Mouse (Mus musculus): ENCODE results near the gene Nckap5l. TPM values are rescaled to one million over a fixed set of nuclear protein-coding genes. Genes with fewer than 3 reads are reported as not detected.

Nckap5l gene
- polyA plus RNA-seq, 1 experiment = 13.0 TPM

DNA sequence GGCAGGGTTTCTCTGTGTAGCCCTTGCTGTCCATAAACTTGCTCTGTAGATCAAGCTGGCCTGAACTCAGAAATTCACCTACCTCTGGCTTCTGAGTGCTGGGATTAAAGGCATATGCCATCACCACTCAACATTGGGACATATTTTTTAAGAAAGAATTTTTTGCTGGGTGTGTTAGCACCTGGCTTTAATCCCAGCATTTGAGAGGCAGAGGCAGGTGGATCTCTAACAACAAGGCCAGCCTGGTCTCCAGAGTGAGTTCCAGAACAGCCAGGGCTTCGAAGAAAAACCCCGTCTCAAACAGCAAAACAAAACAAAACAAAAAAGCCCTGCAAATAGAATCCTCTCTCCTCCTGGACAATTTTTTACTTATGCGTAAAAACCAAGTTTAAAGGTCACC lies 82.0 kb downstream of the Nckap5l start:
- no peak for DNase-seq
- no peak overlapping the region for H3K4me3 ChIP-seq (replicated peaks; ENCODE audit: extremely low read depth, low read depth, low read length)
- WGBS = 87% methylated on average over 3 of the region's 3 CpGs
- TF ChIP-seq CTCF (IDR thresholded peaks at IDR 0.05; ENCODE audit: insufficient read depth, low read length) (no peak), POLR2A (IDR thresholded peaks at IDR 0.05; ENCODE audit: borderline replicate concordance, extremely low read depth, low read depth, low read length) (no peak)
- H3K4me1 ChIP-seq (ENCODE audit: control insufficient read depth, insufficient read depth, low read length) = peaks cover under 1% of the 10 kb centered on the region

DNA sequence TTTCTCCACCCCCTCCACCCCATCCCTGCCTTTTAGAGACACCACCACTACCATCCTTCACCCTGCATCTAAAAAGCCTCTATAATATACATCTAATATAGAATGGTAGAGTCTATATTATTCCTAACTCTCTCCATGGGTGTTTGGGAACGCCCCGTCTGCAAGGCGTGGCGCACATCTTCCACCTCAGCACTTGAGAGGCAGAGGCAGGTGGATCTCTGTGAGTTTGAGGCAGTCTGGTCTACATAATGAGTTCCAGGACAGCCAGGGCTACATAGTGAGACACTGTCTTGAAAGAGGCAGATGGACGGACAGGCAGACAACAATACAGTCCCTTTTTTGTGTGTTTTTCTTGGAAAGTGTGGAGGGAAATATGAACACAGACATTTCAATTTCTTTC lies 82.5 kb downstream of the Nckap5l start:
- 94% methylated on average over 5 of the region's 5 CpGs for WGBS
- H3K4me1 ChIP-seq (ENCODE audit: control insufficient read depth, insufficient read depth, low read length) = peaks cover 2% of the 10 kb centered on the region
- TF ChIP-seq POLR2A (IDR thresholded peaks at IDR 0.05; ENCODE audit: borderline replicate concordance, extremely low read depth, low read depth, low read length) (no peak), CTCF (IDR thresholded peaks at IDR 0.05; ENCODE audit: insufficient read depth, low read length) (no peak)
- DNase-seq = no peak
- no peak overlapping the region for H3K4me3 ChIP-seq (replicated peaks; ENCODE audit: extremely low read depth, low read depth, low read length)

DNA sequence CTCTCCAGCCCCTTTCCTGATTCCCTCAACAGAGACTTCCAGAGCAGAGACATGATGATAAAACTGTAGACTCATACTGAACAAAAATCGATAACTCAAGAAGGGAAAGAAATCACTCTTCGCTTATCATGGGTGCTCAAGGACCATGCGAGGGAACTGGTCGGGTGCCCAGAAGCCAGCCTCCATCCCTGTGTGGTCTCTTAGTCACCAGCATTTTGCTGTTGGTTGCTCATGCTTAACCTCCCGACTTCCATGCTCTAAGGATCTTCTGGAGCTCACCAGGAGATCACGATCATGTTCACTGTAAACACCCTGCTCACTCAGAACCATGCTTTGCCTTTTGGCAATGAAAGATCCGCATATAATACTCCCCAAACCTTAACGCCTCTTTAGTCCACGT lies 84.8 kb downstream of the Nckap5l start:
- TF ChIP-seq CTCF (IDR thresholded peaks at IDR 0.05; ENCODE audit: insufficient read depth, low read length) (no peak), POLR2A (IDR thresholded peaks at IDR 0.05; ENCODE audit: borderline replicate concordance, extremely low read depth, low read depth, low read length) (no peak)
- no peak for DNase-seq
- H3K4me3 ChIP-seq (replicated peaks; ENCODE audit: extremely low read depth, low read depth, low read length) = no peak overlapping the region
- peaks cover 7% of the 10 kb centered on the region for H3K4me1 ChIP-seq (ENCODE audit: control insufficient read depth, insufficient read depth, low read length)
- WGBS = 78% methylated on average over 9 of the region's 9 CpGs

Other genes starting within 250 kb of the Nckap5l start
- gene Kcnh3, start 232.9 kb downstream of the Nckap5l start, polyA plus RNA-seq (2012; rRNA removed) = 4.8 and 5.0 TPM in 2 replicates
- gene Mcrs1, start 205.8 kb downstream of the Nckap5l start, polyA plus RNA-seq (2012; rRNA removed) = 59.2 and 65.6 TPM in 2 replicates
- 68.1 and 76.5 TPM in 2 replicates for gene Prpf40b, start 162.7 kb downstream of the Nckap5l start, polyA plus RNA-seq (2012; rRNA removed)
- gene Fam186b, start 161.9 kb downstream of the Nckap5l start, polyA plus RNA-seq (2012; rRNA removed) = 0.05 TPM in 1 of 2 replicates, not detected in the other
- 53.4 and 58.9 TPM in 2 replicates for gene Fmnl3, start 87.3 kb downstream of the Nckap5l start, polyA plus RNA-seq (2012; rRNA removed)
- 1,026 and 1,059 TPM in 2 replicates for gene Tmbim6, start 64.9 kb downstream of the Nckap5l start, polyA plus RNA-seq (2012; rRNA removed)
- 5.0 and 5.2 TPM in 2 replicates for gene Bcdin3d, start 17.0 kb upstream of the Nckap5l start, polyA plus RNA-seq (2012; rRNA removed)
- gene Faim2, start 70.4 kb upstream of the Nckap5l start, polyA plus RNA-seq (2012; rRNA removed) = 17.4 and 29.7 TPM in 2 replicates
- 1.1 and 1.3 TPM in 2 replicates for gene Aqp2, start 121.3 kb upstream of the Nckap5l start, polyA plus RNA-seq (2012; rRNA removed)
- gene Aqp5, start 133.0 kb upstream of the Nckap5l start, polyA plus RNA-seq (2012; rRNA removed) = 511 and 692 TPM in 2 replicates
- gene Aqp6, start 143.7 kb upstream of the Nckap5l start, polyA plus RNA-seq (2012; rRNA removed) = not detected in 2 replicates
- 2.9 and 4.9 TPM in 2 replicates for gene Racgap1, start 193.9 kb upstream of the Nckap5l start, polyA plus RNA-seq (2012; rRNA removed)
- gene Asic1, start 212.6 kb upstream of the Nckap5l start, polyA plus RNA-seq (2012; rRNA removed) = 0.18 and 0.19 TPM in 2 replicates
- gene Smarcd1, start 244.4 kb upstream of the Nckap5l start, polyA plus RNA-seq (2012; rRNA removed) = 30.1 and 38.0 TPM in 2 replicates
- 1.0 TPM in 1 of 2 replicates, not detected in the other for gene Gm17349, start 247.7 kb upstream of the Nckap5l start, polyA plus RNA-seq (2012; rRNA removed)

Measured in lung, adult 2 months (tissue).